Mouse (Mus musculus) spleen, postnatal 4 days (tissue): ENCODE measurements around the gene 2310061I04Rik.
A peak's percentile ranks its signal among the peaks of the same experiment; 100 is the strongest.
"Not testable (repeated sequence)": the region's sequence is repeated elsewhere in the genome, so short reads cannot be mapped to it uniquely, and the experiment has no call there.

Source experiments
- DNase-seq, 2 experiments: peaks; one replicate each; pipeline ENCODE4 v3.0.0; 2022; ENCODE audit warnings: low spot score in 2 of 2

Gene 2310061I04Rik

GRCm38 (mm10) chr17:35896781-35897643, at the start of gene 2310061I04Rik:
2310061I04Rik (minus strand) TSS chr17:35897431.
- DNase-seq, result peak; percentile 90 to 97

DNA sequence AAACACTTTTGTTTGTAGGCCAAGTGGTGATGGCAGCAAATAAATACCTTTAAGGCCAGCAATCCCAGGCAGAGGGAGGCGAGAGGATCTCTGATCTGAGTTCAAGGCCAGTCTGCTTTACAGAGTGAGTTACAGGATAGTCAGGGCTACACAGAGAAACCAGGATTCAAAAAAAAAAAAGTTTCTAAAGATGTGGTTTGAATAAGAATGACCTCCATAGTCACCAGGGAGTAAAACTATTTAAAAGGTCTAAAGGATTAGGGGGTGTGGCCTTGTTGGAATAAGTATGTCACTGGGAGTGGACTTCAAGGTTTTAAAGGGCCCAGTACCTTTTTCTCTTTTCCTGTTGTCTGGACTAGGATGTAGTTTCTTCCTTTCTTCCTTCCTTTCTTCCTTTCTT, 42.7 kb upstream of the 2310061I04Rik start:
- no peak for DNase-seq

- DNase-seq, result no peak
These were observed 41.9 kb upstream of the 2310061I04Rik start for GRCm38 (mm10) chr17:35939108-35939507.

DNA sequence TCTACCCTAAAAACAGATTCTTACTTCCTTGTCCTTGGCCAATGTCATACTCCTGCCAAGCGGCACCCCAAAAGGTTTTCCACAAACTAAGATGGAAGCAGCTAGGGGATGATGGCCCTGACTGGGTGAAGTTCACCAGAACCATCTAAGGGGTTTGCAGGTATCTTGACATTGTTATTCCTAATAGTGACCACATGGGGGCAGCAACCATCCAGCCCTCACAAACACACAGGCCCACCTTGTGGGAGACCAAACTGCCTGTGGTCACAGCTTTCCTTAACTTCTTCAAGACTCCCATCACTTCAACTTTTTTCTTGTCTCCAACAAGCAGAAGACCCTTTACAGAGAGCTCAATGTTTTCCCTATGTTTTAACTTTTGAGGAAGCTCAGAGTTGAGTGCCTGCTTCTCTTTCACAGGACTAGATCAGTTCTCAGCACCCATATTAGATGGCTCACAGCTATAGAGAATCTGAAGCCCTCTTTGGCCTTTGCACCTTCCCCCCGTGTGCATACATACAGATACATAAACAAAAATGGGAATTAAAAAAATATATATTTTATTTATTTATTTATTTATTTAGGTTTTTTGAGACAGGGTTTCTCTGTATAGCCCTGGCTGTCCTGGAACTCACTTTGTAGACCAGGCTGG, 40.6 kb upstream of the 2310061I04Rik start:
- peak; percentile 37 to 75 for DNase-seq

DNA sequence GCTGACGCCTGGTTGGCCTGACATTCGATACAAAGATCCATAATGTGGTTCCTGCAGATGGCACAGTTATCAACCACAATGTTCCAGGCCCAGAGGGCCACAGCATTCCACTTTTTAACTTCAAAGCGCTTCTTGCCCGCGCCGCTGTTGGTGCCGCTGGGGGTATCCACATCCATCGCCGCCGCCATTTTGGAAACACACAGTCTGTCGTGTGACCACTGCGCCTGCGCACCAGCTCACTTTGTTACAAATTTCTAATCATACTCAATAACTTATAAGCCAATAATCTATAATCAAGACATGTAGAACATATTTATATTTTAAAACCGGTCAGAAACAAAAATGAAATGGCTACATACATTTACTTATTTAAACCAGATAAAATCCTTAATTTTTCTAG, 38.5 kb upstream of the 2310061I04Rik start:
- DNase-seq, result not testable (repeated sequence)

DNA sequence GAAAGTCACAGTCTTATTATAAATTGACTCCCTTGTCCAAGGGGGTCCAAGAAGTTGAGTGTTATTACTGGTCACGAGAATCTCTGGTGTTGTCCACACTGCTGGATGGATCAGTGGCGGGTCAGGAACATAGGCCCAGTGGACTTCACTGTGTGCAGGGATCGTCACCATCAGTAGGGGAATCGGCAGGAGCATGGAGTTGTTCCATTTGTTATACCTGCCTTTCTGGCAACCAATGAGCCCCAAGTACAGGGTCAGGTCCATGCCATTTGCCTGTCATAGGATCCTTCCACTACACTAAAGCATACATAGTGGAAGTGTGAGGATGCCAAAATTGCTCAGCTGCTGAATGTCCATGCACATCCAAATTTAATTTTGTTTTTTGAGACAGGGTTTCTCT, 35.4 kb upstream of the 2310061I04Rik start:
- no peak for DNase-seq

GRCm38 (mm10) chr17:35930627-35931026, 33.4 kb upstream of the 2310061I04Rik start:
- peak in 1 of 2 experiments; percentile 13 for DNase-seq

DNA sequence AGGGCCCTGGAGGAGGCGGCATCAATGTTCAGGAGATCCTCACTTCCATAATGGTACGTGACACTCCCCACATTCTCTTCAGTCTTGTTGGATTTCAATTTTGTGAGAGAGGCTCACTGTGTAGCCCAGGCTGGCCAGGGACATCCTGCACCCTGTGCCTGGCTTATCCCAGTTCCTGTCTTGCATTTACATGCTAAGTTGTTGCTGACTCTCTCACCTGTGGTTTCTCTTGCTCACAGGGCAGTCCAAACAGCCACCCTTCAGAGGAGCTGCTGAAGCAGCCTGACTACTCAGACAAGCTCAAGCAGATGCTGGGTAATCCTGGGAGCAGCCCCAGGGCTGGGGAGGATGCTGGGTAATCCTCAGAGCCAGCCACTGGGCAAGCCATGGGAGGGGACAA, 32.3 kb upstream of the 2310061I04Rik start:
- DNase-seq, result no peak

DNA sequence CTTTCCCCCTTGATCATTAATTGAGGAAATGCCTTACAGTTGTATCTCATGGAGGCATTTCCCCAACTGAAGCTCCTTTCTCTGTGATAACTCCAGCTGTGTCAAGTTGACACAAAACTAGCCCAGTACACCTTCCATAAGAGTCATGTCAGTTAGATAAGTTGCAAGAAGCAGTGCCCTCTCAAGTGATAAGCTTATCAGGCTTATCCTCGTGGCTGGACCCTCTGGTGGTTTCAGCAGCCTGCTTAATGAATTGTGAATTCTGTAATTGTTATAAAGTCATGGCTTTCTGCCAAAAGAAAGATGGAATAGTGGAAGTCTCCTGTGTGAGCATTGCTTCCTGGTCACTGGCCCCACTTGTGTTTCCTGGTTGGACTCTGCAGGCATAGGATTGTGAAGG, 30.2 kb upstream of the 2310061I04Rik start:
- peak in 1 of 2 experiments; percentile 12 for DNase-seq

DNA sequence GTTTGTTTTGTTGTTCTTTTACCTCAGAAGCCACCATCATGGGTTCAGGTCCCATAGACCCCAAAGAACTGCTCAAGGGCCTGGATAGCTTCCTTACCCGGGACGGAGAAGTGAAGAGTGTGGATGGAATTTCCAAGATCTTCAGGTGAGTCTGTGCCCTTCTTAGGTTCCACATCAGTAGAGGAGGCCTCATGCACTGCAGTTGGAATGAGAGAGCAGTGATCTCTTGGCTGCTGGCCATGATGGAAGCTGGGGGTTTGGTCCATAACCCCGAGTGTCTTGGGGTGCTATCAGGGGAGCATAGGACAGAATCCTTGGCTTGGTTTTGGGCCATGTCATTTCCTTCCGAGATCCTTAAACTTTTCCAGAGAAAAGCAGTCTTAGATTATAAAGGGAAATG, 26.1 kb upstream of the 2310061I04Rik start:
- no peak for DNase-seq

- no peak for DNase-seq
These were observed 25.3 kb upstream of the 2310061I04Rik start for GRCm38 (mm10) chr17:35922566-35922965.

DNA sequence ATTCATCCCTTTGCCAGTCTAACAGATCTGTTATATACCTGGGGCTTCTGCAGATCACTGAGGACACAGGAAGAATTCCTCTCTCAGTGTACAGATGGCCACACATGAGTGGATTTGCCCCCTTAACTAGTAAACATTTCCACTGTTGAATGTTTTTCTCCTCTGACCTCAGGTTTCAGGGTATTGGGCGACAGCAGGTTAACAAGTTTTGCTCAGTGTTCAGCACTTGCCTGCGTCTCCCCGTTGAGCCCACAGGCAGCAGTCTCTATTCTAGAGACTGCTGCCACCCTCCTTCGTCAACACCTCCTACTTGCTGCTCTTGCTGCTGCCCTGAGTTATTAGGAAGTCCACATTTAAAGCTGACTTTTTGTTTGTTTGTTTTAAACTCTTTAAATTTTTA, 24.5 kb upstream of the 2310061I04Rik start:
- DNase-seq, result no peak

- DNase-seq, result no peak
These were observed 23.8 kb upstream of the 2310061I04Rik start for GRCm38 (mm10) chr17:35920862-35921562.

GRCm38 (mm10) chr17:35920384-35920783, 23.2 kb upstream of the 2310061I04Rik start:
- DNase-seq, result no peak

GRCm38 (mm10) chr17:35919864-35920301, 22.7 kb upstream of the 2310061I04Rik start:
- DNase-seq, result peak; percentile 74 to 78

- peak; percentile 95 to 97 for DNase-seq
These were observed 22.0 kb upstream of the 2310061I04Rik start for GRCm38 (mm10) chr17:35919060-35919715.

GRCm38 (mm10) chr17:35918276-35919059, 21.2 kb upstream of the 2310061I04Rik start:
- DNase-seq, result peak in 1 of 2 experiments; percentile 78

- peak in 1 of 2 experiments; percentile 79 for DNase-seq
These were observed 20.4 kb upstream of the 2310061I04Rik start for GRCm38 (mm10) chr17:35917463-35918251.

DNA sequence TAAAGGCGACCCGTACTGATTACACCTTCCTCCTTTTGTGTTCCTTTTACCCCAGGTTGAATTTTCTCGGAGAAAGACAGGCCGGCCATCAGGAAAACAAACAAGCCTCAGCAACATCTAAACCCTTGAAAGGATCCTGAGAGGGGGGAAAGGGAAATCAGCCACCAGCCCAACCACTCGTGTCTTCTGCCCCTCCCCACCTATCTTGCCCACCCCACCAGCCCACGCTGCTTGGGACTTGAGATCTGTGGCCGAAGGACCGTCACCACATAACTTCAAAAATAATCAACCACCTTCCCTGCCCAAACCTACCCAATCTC, 19.9 kb upstream of the 2310061I04Rik start:
- DNase-seq, result peak in 1 of 2 experiments; percentile 51
